Mouse (Mus musculus): ENCODE results near the gene Cep128.

Gene Cep128

GRCm38 (mm10) chr12:91307733-91308132, 76.5 kb downstream of the Cep128 start:
- DNase-seq (ENCODE audit: low spot score) = no peak

GRCm38 (mm10) chr12:91305769-91306168, 78.4 kb downstream of the Cep128 start:
- DNase-seq (ENCODE audit: low spot score) = no peak

- DNase-seq (ENCODE audit: low spot score) = no peak
Measured at GRCm38 (mm10) chr12:91305038-91305437, 79.2 kb downstream of the Cep128 start.

- DNase-seq (ENCODE audit: low spot score) = no peak
Measured at GRCm38 (mm10) chr12:91298700-91299099, 85.5 kb downstream of the Cep128 start.

- DNase-seq (ENCODE audit: low spot score) = peak; percentile 69
Measured at GRCm38 (mm10) chr12:91295870-91296269, 88.3 kb downstream of the Cep128 start.

GRCm38 (mm10) chr12:91295436-91295835, 88.8 kb downstream of the Cep128 start:
- DNase-seq (ENCODE audit: low spot score) = no peak

GRCm38 (mm10) chr12:91273936-91274335, 110.3 kb downstream of the Cep128 start:
- DNase-seq (ENCODE audit: low spot score) = no peak

- DNase-seq (ENCODE audit: low spot score) = no peak
Measured at GRCm38 (mm10) chr12:91269634-91270033, 114.6 kb downstream of the Cep128 start.

- DNase-seq (ENCODE audit: low spot score) = no peak
Measured at GRCm38 (mm10) chr12:91268974-91269373, 115.2 kb downstream of the Cep128 start.

- DNase-seq (ENCODE audit: low spot score) = no peak
Measured at GRCm38 (mm10) chr12:91266014-91266413, 118.2 kb downstream of the Cep128 start.

GRCm38 (mm10) chr12:91265462-91265861, 118.7 kb downstream of the Cep128 start:
- no peak for DNase-seq (ENCODE audit: low spot score)

- no peak for DNase-seq (ENCODE audit: low spot score)
Measured at GRCm38 (mm10) chr12:91264828-91265355, 119.3 kb downstream of the Cep128 start.

GRCm38 (mm10) chr12:91263705-91264104, 120.5 kb downstream of the Cep128 start:
- no peak for DNase-seq (ENCODE audit: low spot score)

- no peak for DNase-seq (ENCODE audit: low spot score)
Measured at GRCm38 (mm10) chr12:91262801-91263200, 121.4 kb downstream of the Cep128 start.

GRCm38 (mm10) chr12:91256334-91256733, 127.9 kb downstream of the Cep128 start:
- peak; percentile 5 for DNase-seq (ENCODE audit: low spot score)

GRCm38 (mm10) chr12:91254831-91255230, 129.4 kb downstream of the Cep128 start:
- DNase-seq (ENCODE audit: low spot score) = no peak

GRCm38 (mm10) chr12:91220609-91221008, 163.6 kb downstream of the Cep128 start:
- no peak for DNase-seq (ENCODE audit: low spot score)

GRCm38 (mm10) chr12:91205550-91205949, 178.7 kb downstream of the Cep128 start:
- peak; percentile 40 for DNase-seq (ENCODE audit: low spot score)

GRCm38 (mm10) chr12:91204330-91204729, 179.9 kb downstream of the Cep128 start:
- no peak for DNase-seq (ENCODE audit: low spot score)

GRCm38 (mm10) chr12:91202496-91202895, 181.7 kb downstream of the Cep128 start:
- no peak for DNase-seq (ENCODE audit: low spot score)

- no peak for DNase-seq (ENCODE audit: low spot score)
Measured at GRCm38 (mm10) chr12:91189111-91189510, 195.1 kb downstream of the Cep128 start.

- no peak for DNase-seq (ENCODE audit: low spot score)
Measured at GRCm38 (mm10) chr12:91185564-91185963, 198.6 kb downstream of the Cep128 start.

GRCm38 (mm10) chr12:91184616-91185015, 199.6 kb downstream of the Cep128 start:
- no peak for DNase-seq (ENCODE audit: low spot score)

GRCm38 (mm10) chr12:91183928-91184327, 200.3 kb downstream of the Cep128 start:
- DNase-seq (ENCODE audit: low spot score) = no peak

All from c-Kit-positive CD71-positive TER-119-positive erythroid progenitor cells, embryonic 14.5 days (primary cell).